Mouse (Mus musculus) heart, embryonic 13.5 days (tissue): ENCODE data around the gene Top1. TPM values are rescaled to one million over a fixed set of nuclear protein-coding genes. Genes with fewer than 3 reads are reported as not detected.

Experiments
- ATAC-seq: fragments of 200-750 bp; cut with Nextera tagmentation; 2 replicates; pipeline ENCODE4 v1.8.0; 2017; ENCODE audit warnings: moderate TSS enrichment; ENCODE audit not compliant: insufficient number of reproducible peaks, low FRiP score, low TSS enrichment; ENCODE audit errors: extremely low read depth
- H3K27ac ChIP-seq: fragments of 300-500 bp; sonication (generic); replicated peaks from 2 replicates; pipeline ENCODE4 v1.5.1; 2015; ENCODE audit warnings: moderate library complexity, mild to moderate bottlenecking, inconsistent platforms
- H3K27me3 ChIP-seq: fragments of 300-500 bp; sonication (generic); replicated peaks from 2 replicates; pipeline ENCODE4 v1.6.1; 2015; ENCODE audit warnings: mild to moderate bottlenecking, inconsistent platforms
- H3K36me3 ChIP-seq: fragments of 300-500 bp; sonication (generic); 2 replicates; pipeline ENCODE4 v1.6.1; 2015; ENCODE audit warnings: mild to moderate bottlenecking, inconsistent platforms
- H3K4me1 ChIP-seq: fragments of 300-500 bp; sonication (generic); 2 replicates; pipeline ENCODE4 v1.6.1; 2015; ENCODE audit warnings: inconsistent platforms
- H3K4me2 ChIP-seq: fragments of 300-500 bp; sonication (generic); 2 replicates; pipeline ENCODE4 v1.6.1; 2015; ENCODE audit warnings: inconsistent platforms, mild to moderate bottlenecking, moderate library complexity
- H3K4me3 ChIP-seq: fragments of 300-500 bp; sonication (generic); 2 replicates; pipeline ENCODE4 v1.5.1; 2015; ENCODE audit warnings: moderate library complexity, mild to moderate bottlenecking, inconsistent platforms
- H3K9ac ChIP-seq: fragments of 300-500 bp; sonication (generic); 2 replicates; pipeline ENCODE4 v1.6.1; 2015; ENCODE audit warnings: inconsistent platforms, mild to moderate bottlenecking, moderate library complexity
- H3K9me3 ChIP-seq: fragments of 300-500 bp; sonication (generic); 2 replicates; pipeline ENCODE4 v1.6.1; 2016; ENCODE audit warnings: inconsistent platforms
- WGBS: fragments of 180-500 bp; shearing (Covaris S2); methylation state at CpG from one replicate; pipeline ENCODE4 v1.1.7; 2015; ENCODE audit warnings: mixed read lengths; 5-methylcytosine and 5-hydroxymethylcytosine counted together
- polyA plus RNA-seq: library from polyadenylated mRNA; unstranded; fragments of >200 nt; fragmentation: Nextera tagmentation; extraction: Ambion mirVana; gene quantifications from 2 replicates; pipeline ENCODE4 v1.2.1, GENCODE M21; 2015

Top1 gene
- polyA plus RNA-seq, 1 experiment from 2014 or later, result 44.9 TPM

DNA sequence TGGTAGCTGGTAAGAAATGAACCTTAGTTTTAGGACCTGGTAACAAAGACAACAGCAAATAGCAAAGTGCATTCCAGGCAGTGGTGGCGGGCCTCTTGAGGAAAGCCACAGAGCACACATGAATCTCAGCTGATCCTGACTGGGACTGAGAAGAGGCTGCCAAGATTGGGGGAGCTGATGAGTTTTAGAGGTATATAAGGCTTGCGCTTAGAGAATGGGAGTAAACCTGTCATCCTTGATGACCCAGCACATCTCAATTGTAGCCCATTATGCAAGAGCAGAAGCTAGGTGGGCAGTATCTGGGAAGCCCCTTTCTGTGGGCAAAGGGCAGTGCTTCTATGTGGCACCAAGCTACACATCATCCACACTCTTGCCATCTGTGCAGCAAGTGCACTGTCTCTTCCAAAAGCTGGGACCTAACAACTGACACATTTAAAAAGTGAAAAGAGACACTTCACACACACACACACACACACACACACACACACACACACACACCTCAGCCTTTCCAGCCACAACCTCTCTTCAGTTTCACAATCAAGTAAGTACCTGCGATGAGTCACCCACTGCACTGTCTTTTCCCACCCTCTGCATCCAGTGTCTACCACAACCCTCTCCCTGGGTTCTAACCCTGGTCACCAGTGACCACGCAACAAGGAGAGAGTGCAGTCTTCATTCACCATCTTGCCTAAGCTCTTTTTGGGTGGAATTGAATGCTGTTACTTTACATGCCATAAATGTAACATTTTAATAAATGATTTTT lies 78.1 kb downstream of the Top1 start:
- no peak for ATAC-seq
- Histone ChIP-seq H3K27ac (no peak overlapping the region), H3K27me3 (no peaks in the 10 kb centered on the region), H3K9me3 (no peaks in the 10 kb centered on the region), H3K4me1 (peaks cover 4% of the 10 kb centered on the region; the same call in 1 of the 2 replicates), H3K9ac (no peak overlapping the region), H3K4me3 (no peak overlapping the region), H3K4me2 (no peak overlapping the region), H3K36me3 (peaks cover 73% of the 10 kb centered on the region)
- WGBS, result 95% methylated on average over 4 of the region's 4 CpGs

DNA sequence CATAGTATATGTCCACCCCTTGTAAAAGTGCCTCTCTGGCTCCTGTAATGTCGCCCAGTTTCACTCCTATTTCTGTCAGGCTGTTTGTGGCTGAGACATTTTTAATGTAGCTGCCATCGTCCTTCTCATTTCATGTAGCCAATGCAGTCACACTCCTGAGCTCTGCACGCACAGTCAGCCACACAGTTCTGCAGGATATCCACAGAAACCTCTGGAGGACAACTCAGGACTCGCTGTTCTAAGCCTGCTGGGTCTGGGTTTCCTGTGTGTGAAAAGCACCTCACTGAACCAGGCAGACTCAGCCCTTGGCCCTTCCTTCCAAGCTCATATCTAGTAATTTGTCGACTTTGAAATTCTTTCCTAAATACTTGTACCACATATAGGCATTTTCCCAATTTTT lies 78.8 kb downstream of the Top1 start:
- no peak overlapping the region for H3K4me2 ChIP-seq
- WGBS, result 88% methylated on average over 5 of the region's 5 CpGs
- H3K36me3 ChIP-seq, result peaks cover 66% of the 10 kb centered on the region
- ATAC-seq, result no peak
- no peaks in the 10 kb centered on the region for H3K27me3 ChIP-seq
- H3K9ac ChIP-seq, result no peak overlapping the region
- no peaks in the 10 kb centered on the region for H3K9me3 ChIP-seq
- no peak overlapping the region for H3K4me3 ChIP-seq
- no peak overlapping the region for H3K27ac ChIP-seq
- peaks cover 4% of the 10 kb centered on the region; the same call in 1 of the 2 replicates for H3K4me1 ChIP-seq

DNA sequence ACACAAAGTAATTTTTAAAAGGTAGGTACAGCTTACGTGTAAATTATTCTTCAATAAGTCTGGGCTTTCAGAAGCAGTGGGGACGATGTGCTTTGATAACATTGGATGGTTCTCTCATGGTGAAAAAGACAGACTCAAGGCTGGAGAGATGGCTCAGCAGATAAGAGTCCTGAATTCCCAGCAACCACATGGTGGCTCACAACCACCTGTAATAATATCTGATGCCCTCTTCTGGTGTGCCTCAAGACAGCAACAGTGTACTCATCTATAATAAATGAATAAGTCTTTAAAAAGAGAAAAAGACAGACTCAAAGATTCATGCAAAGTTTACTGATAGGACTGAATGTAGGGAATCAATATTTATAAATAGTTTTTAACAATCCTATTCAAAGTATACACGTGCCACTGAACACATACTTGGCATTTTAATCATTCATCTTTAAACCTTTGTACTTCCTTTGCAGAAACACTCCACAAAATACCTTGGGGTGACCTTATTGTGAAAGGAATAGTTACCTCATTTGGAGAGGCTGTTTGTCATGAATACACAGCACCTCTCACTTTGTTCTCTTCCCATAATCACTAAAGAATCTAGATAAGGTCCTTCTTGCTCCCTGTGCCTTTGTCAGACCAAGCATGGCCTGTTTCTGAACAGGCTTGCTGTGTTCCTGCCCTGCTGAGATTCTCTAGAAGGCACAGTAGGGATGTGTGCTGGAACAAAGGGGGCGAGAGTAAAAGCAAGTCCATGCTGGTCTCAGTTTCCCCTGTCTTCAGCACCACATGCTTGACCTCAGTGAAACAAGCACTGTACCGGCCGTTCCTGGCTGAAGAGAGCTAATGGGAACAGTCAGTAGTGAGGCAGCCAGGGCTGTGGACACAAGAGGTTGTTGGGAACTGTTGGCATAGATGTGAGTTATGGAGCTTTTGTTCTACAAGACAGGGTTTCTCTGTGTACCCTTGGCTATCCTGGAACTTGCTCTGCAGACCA lies 80.5 kb downstream of the Top1 start:
- peaks cover 15% of the 10 kb centered on the region for H3K4me1 ChIP-seq
- no peak overlapping the region for H3K9ac ChIP-seq
- no peak for ATAC-seq
- peaks cover 49% of the 10 kb centered on the region for H3K36me3 ChIP-seq
- no peak overlapping the region for H3K27ac ChIP-seq
- 0 out of 2 replicates have a peak, but pooled peaks cover 4% of the 10 kb centered on the region for H3K27me3 ChIP-seq
- H3K4me2 ChIP-seq, result no peak overlapping the region
- WGBS, result 78% methylated on average over 6 of the region's 6 CpGs
- no peak overlapping the region for H3K4me3 ChIP-seq
- no peaks in the 10 kb centered on the region for H3K9me3 ChIP-seq

DNA sequence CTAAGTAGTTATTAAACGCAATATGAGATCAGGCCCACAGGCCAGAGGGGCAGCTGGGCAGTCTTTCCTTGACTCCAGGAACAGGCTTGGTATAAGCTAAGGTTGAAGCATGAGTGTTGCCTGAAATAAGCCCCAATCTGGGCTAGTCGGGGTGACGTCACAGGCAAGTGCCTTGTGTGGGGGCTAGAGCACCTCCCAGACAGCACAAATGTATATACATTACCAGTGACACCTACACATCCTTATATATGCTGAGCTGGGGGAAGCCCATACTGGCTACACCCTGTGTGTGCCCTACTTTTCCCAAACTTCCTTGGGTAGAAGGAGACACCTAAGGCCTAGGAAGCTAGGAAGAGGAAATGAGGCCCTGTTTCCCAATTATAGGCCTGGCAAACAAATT lies 83.3 kb downstream of the Top1 start:
- Histone ChIP-seq H3K4me3 (no peak overlapping the region), H3K27ac (no peak overlapping the region), H3K9me3 (no peaks in the 10 kb centered on the region), H3K27me3 (0 out of 2 replicates have a peak, but pooled peaks cover 4% of the 10 kb centered on the region), H3K4me1 (peaks cover 33% of the 10 kb centered on the region), H3K4me2 (no peak overlapping the region), H3K36me3 (peaks cover 29% of the 10 kb centered on the region), H3K9ac (no peak overlapping the region)
- WGBS, result 95% methylated on average over 3 of the region's 3 CpGs
- ATAC-seq, result no peak

DNA sequence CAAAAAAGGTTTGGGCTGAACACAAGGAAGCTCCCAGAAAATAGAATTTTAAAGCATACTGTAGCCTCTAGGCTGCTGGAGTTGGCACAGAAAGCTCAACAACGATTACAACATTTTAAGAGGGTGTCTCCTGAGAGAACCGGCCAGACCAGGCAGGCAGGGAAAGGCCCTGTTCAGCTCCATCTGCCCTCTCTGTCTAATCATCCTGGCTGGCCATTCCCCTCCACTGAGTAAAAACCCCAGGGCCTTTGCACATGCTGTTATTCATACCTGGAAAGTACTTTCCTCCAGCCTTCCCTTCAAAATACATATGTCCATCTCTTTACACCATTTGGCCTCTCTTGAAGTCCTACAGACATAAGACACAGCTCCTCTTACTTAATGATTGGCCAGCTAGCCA lies 83.7 kb downstream of the Top1 start:
- no peak overlapping the region for H3K4me2 ChIP-seq
- H3K36me3 ChIP-seq, result peaks cover 29% of the 10 kb centered on the region
- H3K27me3 ChIP-seq, result 0 out of 2 replicates have a peak, but pooled peaks cover 4% of the 10 kb centered on the region
- no peak overlapping the region for H3K9ac ChIP-seq
- H3K4me3 ChIP-seq, result no peak overlapping the region
- no peak for ATAC-seq
- H3K4me1 ChIP-seq, result peaks cover 38% of the 10 kb centered on the region
- no peak overlapping the region for H3K27ac ChIP-seq
- H3K9me3 ChIP-seq, result no peaks in the 10 kb centered on the region
- WGBS, result 70% methylated on average over 2 of the region's 2 CpGs

DNA sequence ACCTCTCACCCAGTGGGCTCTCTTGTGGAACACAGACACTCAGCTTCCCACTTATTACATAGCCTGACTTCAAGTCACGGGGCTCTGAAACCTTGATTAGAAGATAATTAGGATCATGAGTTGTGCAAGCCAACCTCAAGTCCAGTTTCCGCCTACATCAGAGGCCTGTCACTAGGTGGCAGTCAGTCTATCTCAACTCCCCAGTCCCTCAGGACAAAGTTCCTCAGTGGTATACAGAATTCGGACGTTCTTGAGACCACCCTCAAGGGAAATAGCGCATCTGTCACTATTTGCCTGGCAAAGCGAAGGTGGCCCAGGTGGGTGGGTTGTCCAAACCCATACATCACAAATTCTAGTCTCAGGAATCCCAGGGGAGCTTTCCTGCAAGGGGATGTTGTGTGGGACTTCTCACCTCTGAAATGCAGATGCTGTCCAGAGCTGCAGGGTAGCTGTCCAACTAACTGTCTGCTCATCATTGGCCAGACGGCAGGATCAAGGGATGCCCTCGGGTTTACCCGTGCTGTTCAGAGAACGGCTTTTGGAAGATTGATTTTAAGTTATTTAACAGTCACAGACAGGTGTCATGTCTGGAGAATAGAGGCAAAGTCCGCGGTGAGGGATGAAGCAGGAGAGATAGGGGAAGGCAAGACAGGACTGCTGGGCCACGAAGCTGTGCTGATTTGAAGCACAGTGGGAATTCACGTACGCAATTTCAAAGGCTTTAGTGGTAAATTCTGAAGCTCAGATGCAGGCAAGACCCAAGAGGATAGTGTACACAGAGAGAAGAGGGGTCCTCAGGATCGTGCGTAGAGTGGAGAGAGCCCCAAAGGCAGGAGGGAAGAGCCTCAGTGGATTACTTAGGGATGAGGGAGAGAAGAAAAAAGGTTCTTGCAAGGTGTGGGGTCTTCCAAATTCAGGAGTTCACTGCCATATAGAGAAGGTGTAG lies 84.4 kb downstream of the Top1 start:
- Histone ChIP-seq H3K9ac (peak overlapping the region; percentile 99), H3K4me1 (peaks cover 45% of the 10 kb centered on the region), H3K9me3 (no peaks in the 10 kb centered on the region), H3K4me3 (peak overlapping the region; percentile 97), H3K36me3 (peaks cover 29% of the 10 kb centered on the region), H3K27me3 (0 out of 2 replicates have a peak, but pooled peaks cover 4% of the 10 kb centered on the region), H3K4me2 (peak overlapping the region; percentile 92), H3K27ac (no peak overlapping the region)
- no peak for ATAC-seq
- WGBS, result 26% methylated on average over 17 of the region's 17 CpGs

DNA sequence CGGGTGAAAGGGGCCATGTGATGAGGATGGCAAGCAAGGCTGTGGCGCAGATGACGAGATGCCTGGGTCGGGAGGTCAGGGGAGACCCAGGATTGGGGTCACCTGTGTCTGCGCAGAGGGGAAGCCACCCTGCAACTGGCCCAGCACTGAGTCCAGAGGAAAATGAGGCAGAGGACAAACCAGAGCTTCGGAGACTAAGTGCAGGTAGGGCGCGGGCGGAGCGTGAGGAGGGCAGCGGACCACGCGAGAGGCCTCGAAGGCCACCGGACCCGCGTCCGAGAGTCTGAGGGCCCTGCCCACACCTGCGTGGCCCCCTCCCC lies 85.1 kb downstream of the Top1 start:
- WGBS, result 5% methylated on average over 19 of the region's 19 CpGs
- no peak for ATAC-seq
- Histone ChIP-seq H3K36me3 (peaks cover 29% of the 10 kb centered on the region), H3K4me3 (peak overlapping the region; percentile 97), H3K27me3 (0 out of 2 replicates have a peak, but pooled peaks cover 4% of the 10 kb centered on the region), H3K9ac (peak overlapping the region; percentile 99), H3K9me3 (no peaks in the 10 kb centered on the region), H3K4me1 (peaks cover 51% of the 10 kb centered on the region), H3K27ac (no peak overlapping the region), H3K4me2 (peak overlapping the region; percentile 92)

DNA sequence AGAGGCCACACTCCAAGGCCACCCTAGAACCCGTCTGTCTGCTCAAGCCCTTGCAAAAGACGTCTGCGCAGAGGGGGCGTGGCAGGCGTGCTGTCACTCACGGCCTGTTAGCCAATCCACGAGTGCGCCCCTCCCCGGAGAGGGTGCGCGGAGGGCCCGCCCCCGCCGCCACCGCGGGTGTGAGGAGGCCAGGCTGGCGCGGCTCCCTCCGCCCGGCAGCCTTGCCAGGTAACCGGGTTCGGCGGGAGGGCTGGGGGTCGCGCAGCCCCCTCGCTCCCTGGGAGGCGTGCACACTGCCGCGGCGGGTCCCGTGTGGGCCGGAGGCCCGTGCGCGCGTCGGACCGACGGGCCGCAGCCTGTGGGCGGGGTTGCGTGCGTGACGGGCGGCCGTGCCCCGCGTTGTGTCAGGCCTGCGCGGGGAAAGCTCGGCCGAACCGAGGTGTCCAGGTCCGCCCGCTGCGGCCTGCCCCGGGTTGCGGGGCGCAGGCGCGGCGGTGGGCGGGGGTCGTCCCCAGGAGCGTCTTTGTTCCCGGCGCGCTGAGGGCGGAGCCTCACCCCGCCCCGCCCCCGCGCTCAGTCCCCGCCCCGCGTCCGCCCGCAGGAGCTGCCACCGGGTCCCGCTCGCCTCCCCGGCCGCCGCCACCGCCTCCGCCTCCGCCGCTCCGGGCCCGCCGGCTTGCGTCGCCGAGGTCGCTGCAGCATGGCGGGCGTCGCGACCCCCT lies 85.6 kb downstream of the Top1 start, which contains the start of gene Plcg1:
Gene Plcg1 (plus strand): TSS at position 184 of the 722 bp plus-strand sequence.
- Histone ChIP-seq H3K9me3 (no peaks in the 10 kb centered on the region), H3K4me1 (peaks cover 57% of the 10 kb centered on the region), H3K4me2 (peak within 1 kb of the TSS; percentile 92), H3K9ac (peak within 1 kb of the TSS; percentile 99), H3K27ac (peak within 1 kb of the TSS; percentile 92), H3K4me3 (peak within 1 kb of the TSS; percentile 97), H3K36me3 (peaks cover 31% of the 10 kb centered on the region), H3K27me3 (0 out of 2 replicates have a peak, but pooled peaks cover 4% of the 10 kb centered on the region)
- WGBS, result under 1% methylated on average over 74 of the region's 99 CpGs
- peak; percentile 89 for ATAC-seq

DNA sequence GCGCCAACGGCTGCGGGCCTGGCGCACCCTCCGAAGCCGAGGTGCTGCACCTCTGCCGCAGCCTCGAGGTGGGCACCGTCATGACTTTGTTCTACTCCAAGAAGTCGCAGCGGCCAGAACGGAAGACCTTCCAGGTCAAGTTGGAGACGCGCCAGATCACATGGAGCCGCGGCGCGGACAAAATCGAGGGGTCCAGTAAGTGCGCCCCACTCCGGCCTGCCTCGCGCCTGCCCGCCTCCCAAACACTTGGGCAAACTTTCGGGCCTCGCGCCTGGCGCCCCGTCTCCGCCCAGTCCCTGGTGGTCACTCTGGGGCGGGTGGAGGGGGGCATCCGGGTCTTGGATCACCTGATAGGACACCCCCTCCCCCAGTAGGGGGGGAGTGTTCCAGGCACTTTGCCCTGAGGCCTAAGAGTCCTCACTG lies 86.2 kb downstream of the Top1 start:
- H3K27me3 ChIP-seq, result 0 out of 2 replicates have a peak, but pooled peaks cover 4% of the 10 kb centered on the region
- peaks cover 33% of the 10 kb centered on the region for H3K36me3 ChIP-seq
- peaks cover 62% of the 10 kb centered on the region for H3K4me1 ChIP-seq
- peak; percentile 34 for ATAC-seq
- H3K4me3 ChIP-seq, result peak overlapping the region; percentile 97
- H3K4me2 ChIP-seq, result peak overlapping the region; percentile 92
- no peaks in the 10 kb centered on the region for H3K9me3 ChIP-seq
- WGBS, result under 1% methylated on average over 32 of the region's 32 CpGs
- peak overlapping the region; percentile 92 for H3K27ac ChIP-seq
- peak overlapping the region; percentile 99 for H3K9ac ChIP-seq

DNA sequence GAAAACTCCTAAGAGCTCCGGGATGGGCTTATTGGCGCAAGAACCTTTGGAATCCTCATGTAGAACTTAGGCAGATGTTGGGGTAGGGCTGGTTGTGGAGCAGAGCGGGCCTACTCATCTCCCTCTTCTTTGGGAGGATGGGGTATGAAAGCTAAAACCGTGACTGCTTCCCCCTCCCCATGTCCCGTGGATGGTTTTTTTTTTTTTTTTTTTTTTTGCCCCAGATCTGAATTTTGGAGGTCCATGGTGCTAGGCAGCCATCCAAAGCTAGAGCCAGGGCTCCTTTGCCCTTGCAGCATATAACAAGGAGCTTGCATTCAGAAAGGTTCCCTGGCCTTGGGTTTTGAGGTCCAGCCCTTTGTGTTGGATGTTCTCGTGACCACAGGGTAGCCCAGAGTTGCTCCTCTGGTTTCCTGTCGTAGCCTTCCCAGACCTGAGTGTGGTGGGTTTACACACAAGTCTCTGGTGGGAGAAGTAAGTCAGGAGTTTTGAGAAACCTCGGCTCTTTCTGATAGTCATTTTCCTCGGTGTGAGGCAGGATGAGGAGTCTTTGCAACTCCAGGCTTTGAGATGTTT lies 86.8 kb downstream of the Top1 start:
- Histone ChIP-seq H3K9me3 (no peaks in the 10 kb centered on the region), H3K9ac (peak overlapping the region; percentile 99), H3K27me3 (0 out of 2 replicates have a peak, but pooled peaks cover 4% of the 10 kb centered on the region), H3K4me3 (peak overlapping the region; percentile 97), H3K4me1 (peaks cover 66% of the 10 kb centered on the region), H3K4me2 (peak overlapping the region; percentile 92), H3K36me3 (peaks cover 40% of the 10 kb centered on the region), H3K27ac (peak overlapping the region; percentile 92; the same call in 1 of the 2 replicates)
- no peak for ATAC-seq
- whole genome bisulfite sequencing, result 37% methylated on average over 9 of the region's 9 CpGs
